Mouse (Mus musculus): ENCODE measurements around the gene Hpcal1. TPM values are rescaled to one million over a fixed set of nuclear protein-coding genes. Genes with fewer than 3 reads are reported as not detected.

Gene Hpcal1
- polyA plus RNA-seq, 1 experiment: 169 TPM

DNA sequence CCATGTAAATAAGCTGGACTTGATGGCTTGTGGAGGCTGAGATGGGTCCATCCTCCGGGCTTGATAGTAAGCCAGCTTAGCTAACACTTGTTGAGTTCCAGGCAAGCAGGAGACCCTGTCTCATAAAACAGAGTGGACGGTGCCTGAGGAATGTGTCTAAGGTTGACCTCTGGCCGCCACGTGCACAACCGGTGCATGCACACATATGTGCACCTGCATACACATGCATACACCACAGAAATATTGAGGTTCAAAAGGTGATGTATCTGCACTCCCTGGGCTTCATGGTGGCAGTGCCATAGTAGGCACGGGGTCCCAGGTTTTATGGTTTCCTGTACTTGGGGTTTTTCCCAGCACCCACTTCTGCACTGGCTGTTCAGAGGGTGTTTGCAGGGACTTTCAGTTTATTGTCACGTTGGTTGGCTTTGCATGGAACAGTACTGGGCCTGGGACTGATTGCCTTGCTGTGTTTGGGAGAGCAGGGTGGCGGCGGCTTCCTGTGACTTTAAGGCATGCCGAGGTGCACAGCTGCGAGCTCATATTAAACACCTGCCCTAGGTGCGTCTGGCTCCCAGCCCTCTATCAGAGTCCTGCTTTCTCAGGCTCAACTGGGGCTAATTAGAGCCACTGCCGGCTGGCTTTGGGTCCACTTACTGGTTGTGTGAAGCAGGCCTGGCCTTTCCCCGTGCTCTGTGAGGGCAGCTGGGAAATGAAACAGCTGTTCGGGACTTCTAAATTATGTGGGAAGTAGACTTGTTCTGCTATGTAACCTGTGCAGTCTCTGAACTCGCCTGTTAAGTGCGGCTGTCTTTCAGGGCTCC, 19.5 kb downstream of the Hpcal1 start:
- no peak overlapping the region for H3K4me3 ChIP-seq (ENCODE audit: insufficient read depth, low read length)
- TF ChIP-seq POLR2A (IDR thresholded peaks at IDR 0.05; ENCODE audit: borderline replicate concordance, low read depth, low read length) (no peak), CTCF (IDR thresholded peaks at IDR 0.05; ENCODE audit: low read depth, low read length) (no peak)
- H3K4me1 ChIP-seq (ENCODE audit: control insufficient read depth, insufficient read depth, low read length): peaks cover 50% of the 10 kb centered on the region
- no peak overlapping the region for H3K27ac ChIP-seq (ENCODE audit: insufficient read depth, low read depth, low read length)

DNA sequence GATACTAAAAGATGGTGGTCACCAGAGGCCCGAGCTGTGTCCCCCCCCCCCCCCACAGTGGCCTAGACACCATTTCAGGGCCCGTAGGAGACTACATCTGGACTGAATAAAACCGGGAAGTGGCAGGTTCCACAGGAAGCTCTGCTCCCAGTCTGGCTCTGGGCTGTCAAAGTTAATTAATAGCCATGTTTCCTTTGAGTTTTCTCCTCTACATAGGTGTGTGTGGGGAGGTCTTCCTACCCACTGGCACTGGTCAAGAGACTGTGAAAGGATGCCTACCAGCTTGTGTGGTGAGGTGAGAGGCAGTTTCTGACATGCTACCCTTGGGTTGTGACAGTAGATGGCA, 20.1 kb downstream of the Hpcal1 start:
- H3K27ac ChIP-seq (ENCODE audit: insufficient read depth, low read depth, low read length): no peak overlapping the region
- TF ChIP-seq POLR2A (IDR thresholded peaks at IDR 0.05; ENCODE audit: borderline replicate concordance, low read depth, low read length) (no peak), CTCF (IDR thresholded peaks at IDR 0.05; ENCODE audit: low read depth, low read length) (no peak)
- H3K4me3 ChIP-seq (ENCODE audit: insufficient read depth, low read length): no peak overlapping the region
- peaks cover 54% of the 10 kb centered on the region for H3K4me1 ChIP-seq (ENCODE audit: control insufficient read depth, insufficient read depth, low read length)

DNA sequence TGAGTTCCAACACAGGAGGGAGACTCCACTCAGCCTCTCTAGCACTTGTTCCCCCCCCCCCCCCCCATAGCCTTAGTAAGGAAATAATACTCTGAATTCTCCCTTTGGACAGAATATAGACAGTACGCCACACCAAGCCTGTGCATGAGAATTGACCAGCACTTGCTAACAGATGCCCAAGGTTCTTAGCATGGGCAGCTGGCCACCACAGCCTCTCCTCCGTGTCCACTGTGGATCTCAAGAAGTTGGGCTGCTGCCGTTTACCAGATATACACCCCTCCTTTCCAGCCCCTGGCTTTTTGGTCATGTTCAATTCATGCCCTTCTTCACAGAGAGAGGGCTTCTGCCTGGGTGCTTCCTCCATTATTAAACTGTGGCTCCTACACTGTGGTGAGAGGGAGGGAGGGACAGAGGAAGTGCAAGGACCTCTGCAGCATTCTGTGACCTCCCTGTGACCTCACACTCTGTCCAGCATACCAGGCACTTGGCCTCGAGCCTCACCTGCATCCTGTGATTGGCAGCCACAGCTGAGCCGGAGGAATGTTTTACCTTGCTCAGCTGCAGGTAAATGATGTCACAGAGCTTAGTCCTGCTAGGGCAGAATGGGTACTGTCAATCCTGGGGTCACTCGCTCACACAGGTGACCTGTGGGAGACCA, 21.2 kb downstream of the Hpcal1 start:
- peaks cover 65% of the 10 kb centered on the region for H3K4me1 ChIP-seq (ENCODE audit: control insufficient read depth, insufficient read depth, low read length)
- no peak overlapping the region for H3K4me3 ChIP-seq (ENCODE audit: insufficient read depth, low read length)
- peak overlapping the region; percentile 48 for H3K27ac ChIP-seq (ENCODE audit: insufficient read depth, low read depth, low read length)
- TF ChIP-seq POLR2A (IDR thresholded peaks at IDR 0.05; ENCODE audit: borderline replicate concordance, low read depth, low read length) (no peak), CTCF (IDR thresholded peaks at IDR 0.05; ENCODE audit: low read depth, low read length) (no peak)

DNA sequence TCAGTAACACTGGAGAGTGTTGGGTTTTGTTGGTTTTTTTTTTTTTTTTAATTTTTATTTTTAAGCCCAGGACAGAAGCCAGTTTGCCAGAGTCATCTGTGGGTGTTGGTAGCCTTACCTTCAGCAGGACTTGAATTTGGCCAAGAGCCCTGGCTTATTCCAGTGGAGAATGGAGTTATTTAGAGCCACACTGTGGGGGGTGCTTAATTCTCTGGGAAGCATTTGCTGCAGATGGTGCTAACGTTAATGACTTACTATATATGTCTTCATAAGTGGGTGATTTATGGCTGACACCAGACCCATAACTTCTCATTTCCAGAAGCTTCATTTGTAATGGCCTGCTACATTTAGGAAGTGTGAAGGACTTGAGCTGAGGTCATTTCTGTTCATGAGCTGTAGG, 21.9 kb downstream of the Hpcal1 start:
- Histone ChIP-seq H3K4me3 (ENCODE audit: insufficient read depth, low read length) (no peak overlapping the region), H3K4me1 (ENCODE audit: control insufficient read depth, insufficient read depth, low read length) (peaks cover 70% of the 10 kb centered on the region), H3K27ac (ENCODE audit: insufficient read depth, low read depth, low read length) (peak overlapping the region; percentile 48)
- TF ChIP-seq POLR2A (IDR thresholded peaks at IDR 0.05; ENCODE audit: borderline replicate concordance, low read depth, low read length) (no peak), CTCF (IDR thresholded peaks at IDR 0.05; ENCODE audit: low read depth, low read length) (no peak)

DNA sequence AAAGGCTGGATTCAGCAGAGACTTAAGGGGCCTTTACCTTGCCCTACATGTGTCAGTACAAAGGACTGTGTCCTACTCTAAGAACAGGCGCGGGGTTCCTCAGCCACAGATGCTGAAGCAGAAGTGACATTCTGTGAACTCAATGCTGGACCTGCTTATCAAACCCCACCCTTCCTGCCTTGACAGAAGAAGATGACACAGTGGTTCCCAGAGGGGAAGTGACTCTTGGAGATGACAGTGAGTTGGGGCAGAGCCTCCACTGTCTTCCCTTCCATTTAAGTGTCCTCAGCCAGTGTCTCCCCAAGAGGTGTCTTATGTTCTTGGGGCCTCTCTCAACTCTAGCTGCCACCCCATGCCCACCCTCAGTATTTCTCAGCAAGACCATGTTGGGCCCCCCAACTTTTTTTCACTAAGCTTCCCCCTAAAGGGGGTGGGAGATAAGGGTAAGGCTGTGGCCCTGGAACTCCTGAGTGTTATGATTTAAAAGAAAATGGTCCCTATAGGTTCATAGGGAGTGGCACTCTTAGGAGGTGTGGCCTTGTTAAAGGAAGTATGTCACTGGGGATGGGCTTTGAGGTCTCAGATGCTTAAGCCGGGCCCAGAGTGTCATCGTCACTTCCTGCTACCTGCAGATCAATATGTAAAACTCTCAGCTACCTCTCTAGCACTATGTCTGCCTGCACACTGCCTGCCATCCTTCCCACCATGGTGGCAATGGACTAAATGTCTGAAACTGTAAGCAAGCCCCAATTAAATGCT, 25.2 kb downstream of the Hpcal1 start:
- peak overlapping the region; percentile 11; the same call in 1 of the 2 replicates for H3K27ac ChIP-seq (ENCODE audit: insufficient read depth, low read depth, low read length)
- peaks cover 58% of the 10 kb centered on the region for H3K4me1 ChIP-seq (ENCODE audit: control insufficient read depth, insufficient read depth, low read length)
- TF ChIP-seq CTCF (IDR thresholded peaks at IDR 0.05; ENCODE audit: low read depth, low read length): no peak
- TF ChIP-seq POLR2A (IDR thresholded peaks at IDR 0.05; ENCODE audit: borderline replicate concordance, low read depth, low read length): no peak
- H3K4me3 ChIP-seq (ENCODE audit: insufficient read depth, low read length): no peak overlapping the region

DNA sequence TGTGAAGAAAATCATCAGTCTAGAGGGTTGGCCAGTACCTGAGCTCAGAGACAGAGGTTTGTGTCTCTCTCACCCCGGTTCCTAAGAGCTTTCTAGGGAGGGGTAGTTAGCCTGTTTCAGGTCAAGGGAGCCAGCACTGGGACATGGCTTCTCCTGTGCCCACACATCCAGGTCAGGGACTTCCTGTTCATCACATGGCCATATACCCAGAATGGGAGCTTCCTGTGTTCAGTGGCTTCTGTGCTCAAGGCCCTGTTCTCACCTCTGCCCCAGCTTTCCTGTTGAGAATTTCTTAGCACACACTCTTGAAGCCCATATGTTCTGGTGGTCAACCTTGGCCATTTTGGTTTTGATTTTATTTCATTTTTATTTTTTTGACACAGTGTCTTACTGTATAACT, 26.6 kb downstream of the Hpcal1 start:
- Histone ChIP-seq H3K4me1 (ENCODE audit: control insufficient read depth, insufficient read depth, low read length) (peaks cover 47% of the 10 kb centered on the region), H3K4me3 (ENCODE audit: insufficient read depth, low read length) (no peak overlapping the region), H3K27ac (ENCODE audit: insufficient read depth, low read depth, low read length) (no peak overlapping the region)
- TF ChIP-seq POLR2A (IDR thresholded peaks at IDR 0.05; ENCODE audit: borderline replicate concordance, low read depth, low read length) (no peak), CTCF (IDR thresholded peaks at IDR 0.05; ENCODE audit: low read depth, low read length) (no peak)

DNA sequence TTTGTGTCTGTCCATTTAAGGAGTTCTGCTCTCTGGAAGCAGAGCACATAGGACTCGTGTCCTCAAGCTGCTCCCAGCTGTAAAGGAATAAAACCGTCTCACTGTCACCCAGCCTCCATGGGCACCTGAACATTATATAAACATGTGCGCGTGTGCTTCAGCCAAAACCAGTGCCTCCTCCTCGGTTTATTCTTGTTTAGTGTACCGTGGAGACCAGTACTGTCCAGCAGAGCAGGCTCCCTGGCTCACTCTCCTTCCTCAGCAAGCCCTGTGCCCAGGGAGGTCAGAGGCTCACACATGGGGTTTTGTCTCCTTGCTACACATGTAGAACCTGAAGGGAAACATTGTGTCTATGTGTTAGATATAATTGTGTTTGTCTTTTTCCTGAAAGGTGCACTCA, 27.5 kb downstream of the Hpcal1 start:
- TF ChIP-seq CTCF (IDR thresholded peaks at IDR 0.05; ENCODE audit: low read depth, low read length) (no peak), POLR2A (IDR thresholded peaks at IDR 0.05; ENCODE audit: borderline replicate concordance, low read depth, low read length) (no peak)
- Histone ChIP-seq H3K27ac (ENCODE audit: insufficient read depth, low read depth, low read length) (no peak overlapping the region), H3K4me3 (ENCODE audit: insufficient read depth, low read length) (no peak overlapping the region), H3K4me1 (ENCODE audit: control insufficient read depth, insufficient read depth, low read length) (peaks cover 47% of the 10 kb centered on the region)

DNA sequence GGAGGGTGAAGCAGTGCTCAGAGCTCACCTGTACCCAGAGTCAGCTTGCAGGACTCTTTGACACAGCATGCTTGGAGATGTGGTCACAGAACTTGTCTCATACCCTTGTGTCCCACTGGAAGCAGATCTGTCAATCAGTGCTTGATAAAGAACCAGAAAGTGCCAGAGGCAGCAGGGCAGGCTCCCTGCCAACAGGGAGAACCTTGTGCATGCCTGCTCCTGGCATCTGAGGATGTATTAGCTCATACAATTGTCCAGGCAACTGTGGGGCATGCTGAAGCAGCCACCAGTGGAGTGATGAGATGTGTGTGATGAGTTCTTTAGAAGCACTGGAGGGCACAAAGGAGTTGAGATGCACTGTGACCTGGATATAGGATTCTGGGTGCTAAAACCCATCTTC, 30.4 kb downstream of the Hpcal1 start:
- Histone ChIP-seq H3K4me3 (ENCODE audit: insufficient read depth, low read length) (no peak overlapping the region), H3K4me1 (ENCODE audit: control insufficient read depth, insufficient read depth, low read length) (peaks cover 51% of the 10 kb centered on the region), H3K27ac (ENCODE audit: insufficient read depth, low read depth, low read length) (no peak overlapping the region)
- TF ChIP-seq POLR2A (IDR thresholded peaks at IDR 0.05; ENCODE audit: borderline replicate concordance, low read depth, low read length): no peak
- no peak for TF ChIP-seq CTCF (IDR thresholded peaks at IDR 0.05; ENCODE audit: low read depth, low read length)

DNA sequence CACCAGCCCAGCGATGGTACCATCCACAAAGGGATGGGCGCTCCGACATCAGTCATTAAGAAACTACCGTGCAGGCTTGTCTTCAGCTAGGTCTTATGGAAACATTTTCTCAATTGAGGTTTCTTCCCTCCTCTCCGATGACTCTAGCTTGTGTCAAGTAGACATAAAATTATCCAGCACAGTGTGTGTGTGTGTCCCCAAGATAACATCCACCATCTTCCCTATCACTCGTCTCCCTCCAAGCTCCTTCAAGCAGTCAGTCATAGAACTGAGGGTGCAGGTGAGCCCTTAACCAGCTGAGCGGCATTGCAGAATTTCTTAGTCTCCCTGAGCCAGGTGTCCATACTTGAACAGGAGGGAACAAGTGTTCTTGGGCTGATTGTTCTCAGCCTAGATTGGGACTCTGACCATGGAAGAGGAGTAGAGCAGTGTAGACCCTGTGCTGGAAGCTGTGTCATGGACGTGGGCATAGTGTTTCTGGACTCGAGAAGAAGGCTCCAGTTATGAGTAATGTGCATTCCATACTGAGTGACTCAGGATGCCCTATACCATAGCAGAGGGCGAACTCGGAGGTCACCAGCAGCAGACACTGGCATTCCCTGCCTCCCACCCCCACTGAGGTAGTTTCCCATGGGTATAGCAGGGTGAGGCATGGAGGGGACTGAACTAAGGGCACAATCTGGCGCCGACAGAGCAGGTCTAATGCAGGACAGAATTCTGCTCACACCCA, 32.0 kb downstream of the Hpcal1 start:
- Histone ChIP-seq H3K27ac (ENCODE audit: insufficient read depth, low read depth, low read length) (no peak overlapping the region), H3K4me3 (ENCODE audit: insufficient read depth, low read length) (no peak overlapping the region), H3K4me1 (ENCODE audit: control insufficient read depth, insufficient read depth, low read length) (peaks cover 46% of the 10 kb centered on the region)
- no peak for TF ChIP-seq POLR2A (IDR thresholded peaks at IDR 0.05; ENCODE audit: borderline replicate concordance, low read depth, low read length)
- no peak for TF ChIP-seq CTCF (IDR thresholded peaks at IDR 0.05; ENCODE audit: low read depth, low read length)

Data from bone marrow macrophage, adult 2 months (primary cell).